Mouse (Mus musculus) kidney, embryonic 14.5 days (tissue): Measurements from ENCODE around the gene Wipi1. TPM values are rescaled to one million over a fixed set of nuclear protein-coding genes. Genes with fewer than 3 reads are reported as not detected.

Source experiments
- ATAC-seq: fragments of 200-750 bp; cut with Nextera tagmentation; 2 replicates; pipeline ENCODE4 v1.8.0; 2017; ENCODE audit warnings: moderate number of reproducible peaks, mild to moderate bottlenecking, moderate TSS enrichment, moderate library complexity; ENCODE audit not compliant: low FRiP score, low TSS enrichment
- H3K27ac ChIP-seq: fragments of 300-500 bp; sonication (generic); 2 replicates; pipeline ENCODE4 v1.5.1; 2014; ENCODE audit warnings: low read depth, mild to moderate bottlenecking, low read length, moderate library complexity, mixed read lengths
- H3K27me3 ChIP-seq: fragments of 300-500 bp; sonication (generic); 2 replicates; pipeline ENCODE4 v1.6.1; 2014; ENCODE audit warnings: mild to moderate bottlenecking, low read length; ENCODE audit not compliant: control insufficient read depth, insufficient read depth
- H3K36me3 ChIP-seq: fragments of 300-500 bp; sonication (generic); 2 replicates; pipeline ENCODE4 v1.6.1; 2014; ENCODE audit warnings: low read length, mixed read lengths; ENCODE audit not compliant: control insufficient read depth, insufficient read depth
- H3K4me1 ChIP-seq: fragments of 300-500 bp; sonication (generic); 2 replicates; pipeline ENCODE4 v1.6.1; 2014; ENCODE audit warnings: low read length, mixed read lengths; ENCODE audit not compliant: control insufficient read depth, insufficient read depth
- H3K4me2 ChIP-seq: fragments of 300-500 bp; sonication (generic); replicated peaks from 2 replicates; pipeline ENCODE4 v1.6.1; 2014; ENCODE audit warnings: low read depth, mild to moderate bottlenecking, low read length
- H3K4me3 ChIP-seq: fragments of 300-500 bp; sonication (generic); 2 replicates; pipeline ENCODE4 v1.5.1; 2014; ENCODE audit warnings: mild to moderate bottlenecking, low read length
- H3K9ac ChIP-seq: fragments of 300-500 bp; sonication (generic); 2 replicates; pipeline ENCODE4 v1.6.1; 2014; ENCODE audit warnings: low read depth, mild to moderate bottlenecking, low read length, moderate library complexity
- H3K9me3 ChIP-seq: fragments of 300-500 bp; sonication (generic); 2 replicates; pipeline ENCODE4 v1.6.1; 2016; ENCODE audit warnings: low read length; ENCODE audit not compliant: control insufficient read depth
- WGBS: fragments of 180-500 bp; shearing (Covaris S2); extraction: QIAGEN DNeasy Blood & Tissue Kit; methylation state at CpG from one replicate; pipeline ENCODE4 v1.1.7; 2014; 5-methylcytosine and 5-hydroxymethylcytosine counted together
- polyA plus RNA-seq: library from polyadenylated mRNA; unstranded; fragments of >200 nt; fragmentation: Nextera tagmentation; extraction: Ambion mirVana; gene quantifications from 2 replicates; pipeline ENCODE4 v1.2.1, GENCODE M21; 2014

Gene Wipi1
- polyA plus RNA-seq, 1 experiment from 2014 or later, result 19.6 TPM

- no peak overlapping the region for H3K9ac ChIP-seq
- no peak overlapping the region for H3K4me3 ChIP-seq
- 0 out of 2 replicates have a peak, but pooled peaks cover 3% of the 10 kb centered on the region for H3K4me1 ChIP-seq
- H3K4me2 ChIP-seq, result no peak overlapping the region
- H3K36me3 ChIP-seq, result peaks cover 3% of the 10 kb centered on the region; the same call in 1 of the 2 replicates
- H3K27me3 ChIP-seq, result no peaks in the 10 kb centered on the region
- H3K9me3 ChIP-seq, result no peaks in the 10 kb centered on the region
- 83% methylated on average over 8 of the region's 8 CpGs for WGBS
- ATAC-seq, result no peak
- H3K27ac ChIP-seq, result no peak overlapping the region
Observed at GRCm38 (mm10) chr11:109590012-109590411, 21.8 kb downstream of the Wipi1 start.

GRCm38 (mm10) chr11:109587638-109588374, 24.0 kb downstream of the Wipi1 start:
- Histone ChIP-seq H3K9me3 (no peaks in the 10 kb centered on the region), H3K36me3 (peaks cover 2% of the 10 kb centered on the region; the same call in 1 of the 2 replicates), H3K4me1 (no peaks in the 10 kb centered on the region), H3K9ac (no peak overlapping the region), H3K4me3 (no peak overlapping the region), H3K27me3 (no peaks in the 10 kb centered on the region), H3K27ac (no peak overlapping the region), H3K4me2 (no peak overlapping the region)
- no peak for ATAC-seq
- WGBS, result 63% methylated on average over 15 of the region's 15 CpGs

GRCm38 (mm10) chr11:109587019-109587418, 24.7 kb downstream of the Wipi1 start:
- Histone ChIP-seq H3K36me3 (peaks cover 2% of the 10 kb centered on the region; the same call in 1 of the 2 replicates), H3K4me3 (no peak overlapping the region), H3K27ac (no peak overlapping the region), H3K9me3 (no peaks in the 10 kb centered on the region), H3K4me2 (no peak overlapping the region), H3K27me3 (no peaks in the 10 kb centered on the region), H3K9ac (no peak overlapping the region), H3K4me1 (no peaks in the 10 kb centered on the region)
- WGBS, result 51% methylated on average over 13 of the region's 13 CpGs
- ATAC-seq, result no peak

GRCm38 (mm10) chr11:109586424-109586823, 25.3 kb downstream of the Wipi1 start:
- no peak overlapping the region for H3K9ac ChIP-seq
- ATAC-seq, result no peak
- H3K4me3 ChIP-seq, result no peak overlapping the region
- no peak overlapping the region for H3K27ac ChIP-seq
- WGBS, result 59% methylated on average over 2 of the region's 2 CpGs
- H3K36me3 ChIP-seq, result peaks cover 2% of the 10 kb centered on the region; the same call in 1 of the 2 replicates
- H3K4me1 ChIP-seq, result no peaks in the 10 kb centered on the region
- no peaks in the 10 kb centered on the region for H3K9me3 ChIP-seq
- H3K27me3 ChIP-seq, result no peaks in the 10 kb centered on the region
- H3K4me2 ChIP-seq, result no peak overlapping the region

GRCm38 (mm10) chr11:109584843-109585713, 26.7 kb downstream of the Wipi1 start:
- H3K4me2 ChIP-seq, result no peak overlapping the region
- ATAC-seq, result peak; percentile 48; the same call in 1 of the 2 replicates
- no peaks in the 10 kb centered on the region for H3K27me3 ChIP-seq
- no peak overlapping the region for H3K4me3 ChIP-seq
- H3K4me1 ChIP-seq, result no peaks in the 10 kb centered on the region
- no peak overlapping the region for H3K27ac ChIP-seq
- H3K9me3 ChIP-seq, result no peaks in the 10 kb centered on the region
- H3K36me3 ChIP-seq, result peaks cover 2% of the 10 kb centered on the region; the same call in 1 of the 2 replicates
- WGBS, result 49% methylated on average over 11 of the region's 11 CpGs
- no peak overlapping the region for H3K9ac ChIP-seq

GRCm38 (mm10) chr11:109583986-109584385, 27.8 kb downstream of the Wipi1 start:
- ATAC-seq, result no peak
- H3K4me2 ChIP-seq, result no peak overlapping the region
- no peaks in the 10 kb centered on the region for H3K9me3 ChIP-seq
- H3K27ac ChIP-seq, result no peak overlapping the region
- peaks cover 7% of the 10 kb centered on the region; the same call in 1 of the 2 replicates for H3K36me3 ChIP-seq
- H3K4me1 ChIP-seq, result no peaks in the 10 kb centered on the region
- H3K9ac ChIP-seq, result no peak overlapping the region
- H3K4me3 ChIP-seq, result no peak overlapping the region
- no peaks in the 10 kb centered on the region for H3K27me3 ChIP-seq
- WGBS, result 80% methylated on average over 14 of the region's 14 CpGs

GRCm38 (mm10) chr11:109579999-109580398, 31.8 kb downstream of the Wipi1 start:
- 90% methylated on average over 9 of the region's 9 CpGs for WGBS
- H3K36me3 ChIP-seq, result peaks cover 7% of the 10 kb centered on the region; the same call in 1 of the 2 replicates

GRCm38 (mm10) chr11:109578536-109578935, 33.2 kb downstream of the Wipi1 start:
- Histone ChIP-seq H3K27ac (no peak overlapping the region), H3K4me3 (no peak overlapping the region), H3K4me2 (no peak overlapping the region), H3K9ac (no peak overlapping the region), H3K9me3 (no peaks in the 10 kb centered on the region), H3K36me3 (peaks cover 4% of the 10 kb centered on the region; the same call in 1 of the 2 replicates), H3K27me3 (no peaks in the 10 kb centered on the region), H3K4me1 (no peaks in the 10 kb centered on the region)
- WGBS, result 85% methylated on average over 3 of the region's 3 CpGs
- ATAC-seq, result no peak

More at GRCm38 (mm10) chr11:109579999-109580398, 31.8 kb downstream of the Wipi1 start:
- ATAC-seq, result no peak
- Histone ChIP-seq H3K4me1 (no peaks in the 10 kb centered on the region), H3K27me3 (no peaks in the 10 kb centered on the region), H3K27ac (no peak overlapping the region), H3K9me3 (no peaks in the 10 kb centered on the region), H3K4me3 (no peak overlapping the region), H3K9ac (no peak overlapping the region), H3K4me2 (no peak overlapping the region)
